Mouse (Mus musculus) left cerebral cortex, postnatal 10 days (tissue): ENCODE data around the gene Tube1. TPM values are rescaled to one million over a fixed set of nuclear protein-coding genes. Genes with fewer than 3 reads are reported as not detected.

ENCODE experiments used
- total RNA-seq, 2 experiments: library from RNA; stranded (reverse); gene quantifications; 2 replicates each; pipeline ENCODE4 v1.2.3; 2021

Gene Tube1
- total RNA-seq, 2 experiments from 2014 or later = 2.8 to 4.9 TPM

Other genes starting within 250 kb of the Tube1 start
- gene Lama4, start 168.5 kb upstream of the Tube1 start, total RNA-seq = 10 to 100 TPM; 24.1 to 27.4 TPM
- 10 to 100 TPM; 15.9 to 20.1 TPM for gene Fam229b, start 62 bp upstream of the Tube1 start, total RNA-seq
- gene Ccn6, start 29.8 kb downstream of the Tube1 start, total RNA-seq = under 1 TPM; 0.32 to 0.39 TPM
- gene Fyn, start 234.9 kb downstream of the Tube1 start, total RNA-seq = 100 to 1,000 TPM; 176 to 188 TPM